Mouse (Mus musculus): ENCODE data around the gene Impg1.
"Not testable (repeated sequence)": the region's sequence is repeated elsewhere in the genome, so short reads cannot be mapped to it uniquely, and the experiment has no call there.

Gene Impg1

DNA sequence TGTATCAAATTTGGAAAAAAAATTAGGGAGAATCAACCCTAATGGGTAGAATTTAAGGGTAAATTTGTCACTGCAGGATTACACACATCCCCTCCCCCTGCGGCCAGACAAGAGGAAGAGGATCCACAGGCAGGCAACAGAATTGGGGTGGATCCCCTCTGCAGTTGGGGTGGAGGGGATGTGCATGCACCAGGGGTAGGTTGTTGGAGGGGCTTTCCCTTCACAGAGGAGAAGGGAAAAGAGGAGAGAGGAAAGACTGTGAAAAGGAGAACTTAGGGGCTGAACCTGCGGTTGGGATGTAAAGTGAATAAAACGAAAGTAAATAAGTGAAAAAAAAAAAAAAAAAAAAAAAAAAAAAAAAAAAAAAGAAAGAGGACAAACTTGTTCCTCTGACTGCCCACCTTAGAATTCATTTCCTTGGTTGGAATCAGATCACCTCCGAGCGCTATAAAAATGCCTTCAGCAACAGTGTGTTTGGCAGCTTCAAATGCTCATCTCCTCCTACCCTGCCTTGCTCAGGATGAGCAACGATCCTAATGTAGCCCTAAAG, 120.8 kb downstream of the Impg1 start:
- no peak for DNase-seq (ENCODE audit: low spot score)

DNA sequence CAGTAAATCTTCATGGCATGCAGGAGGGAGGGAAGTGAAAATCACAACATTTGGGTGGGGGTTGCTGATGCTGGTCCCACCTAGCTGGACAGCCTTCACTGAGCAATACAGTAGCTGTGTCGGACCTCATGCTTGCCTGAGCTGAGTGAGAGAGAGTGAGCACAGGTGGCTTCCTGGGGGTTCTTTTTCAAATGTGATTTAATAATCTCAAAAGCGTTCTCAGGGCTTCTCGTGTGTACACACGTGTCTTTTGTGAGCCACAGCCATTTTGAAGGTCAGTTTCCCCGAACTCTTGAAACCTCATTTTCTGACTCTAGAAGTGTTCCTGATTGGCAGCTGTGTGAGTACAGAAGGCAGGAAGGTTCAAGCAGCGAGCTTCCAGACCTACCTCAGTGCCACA, 122.8 kb downstream of the Impg1 start:
- no peak for DNase-seq (ENCODE audit: low spot score)

DNA sequence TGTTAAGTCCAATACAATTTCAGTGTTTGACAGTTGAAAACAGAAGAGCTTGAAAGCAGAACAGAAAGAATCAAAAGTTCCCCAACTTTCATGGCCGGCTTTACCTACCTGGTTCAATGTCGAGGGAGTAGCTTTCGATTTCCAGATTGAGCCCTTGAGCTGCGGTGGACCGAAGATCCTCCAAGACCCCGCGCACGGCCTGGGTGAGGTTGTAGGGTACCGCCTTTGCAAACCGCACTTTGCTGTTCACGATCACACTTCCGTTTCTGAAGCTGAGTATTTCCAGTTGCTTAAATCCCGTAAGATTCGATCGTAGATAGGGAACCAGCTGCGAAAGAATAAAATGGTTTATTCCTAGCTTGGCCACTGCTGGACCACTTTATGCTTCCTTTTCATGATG, 123.5 kb downstream of the Impg1 start:
- DNase-seq (ENCODE audit: low spot score): no peak

- DNase-seq (ENCODE audit: low spot score): no peak
Observed at GRCm38 (mm10) chr9:80340927-80341326, 124.4 kb downstream of the Impg1 start.

- no peak for DNase-seq (ENCODE audit: low spot score)
Observed at GRCm38 (mm10) chr9:80338026-80338425, 127.3 kb downstream of the Impg1 start.

GRCm38 (mm10) chr9:80335660-80336357, 129.5 kb downstream of the Impg1 start:
- no peak for DNase-seq (ENCODE audit: low spot score)

DNA sequence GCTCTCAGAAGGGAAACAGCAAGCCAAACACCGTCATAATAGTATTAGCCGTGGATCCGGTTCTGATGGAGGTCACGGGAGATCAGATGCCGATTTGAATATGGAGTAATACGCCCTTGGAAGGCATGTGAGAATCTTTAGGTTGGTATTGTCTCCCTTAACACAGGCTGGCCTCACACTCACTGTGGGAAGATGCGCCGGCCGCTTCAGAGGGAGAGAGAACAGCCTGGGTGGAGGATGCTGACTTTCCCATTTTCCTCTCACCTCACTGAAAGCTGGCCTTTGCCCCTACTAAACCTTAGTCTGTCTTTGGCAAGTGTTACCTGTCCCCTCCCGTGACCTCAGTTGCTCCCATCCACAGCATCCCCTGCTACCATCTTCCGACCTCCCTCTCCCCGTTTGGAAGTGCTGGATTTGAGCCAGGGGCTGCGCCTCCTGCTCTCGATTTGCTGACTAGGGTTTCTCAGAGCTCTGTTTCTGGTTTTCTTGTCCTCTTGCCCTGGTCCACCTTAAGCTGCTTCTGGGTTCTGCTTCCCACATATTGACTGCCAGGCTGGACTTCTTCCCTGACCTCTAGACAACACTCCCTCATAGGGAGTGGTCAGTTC, 131.2 kb downstream of the Impg1 start:
- no peak for DNase-seq (ENCODE audit: low spot score)

GRCm38 (mm10) chr9:80333466-80333865, 131.8 kb downstream of the Impg1 start:
- DNase-seq (ENCODE audit: low spot score): peak; percentile 5

- DNase-seq (ENCODE audit: low spot score): peak; percentile 24
Observed at GRCm38 (mm10) chr9:80332153-80332552, 133.1 kb downstream of the Impg1 start.

DNA sequence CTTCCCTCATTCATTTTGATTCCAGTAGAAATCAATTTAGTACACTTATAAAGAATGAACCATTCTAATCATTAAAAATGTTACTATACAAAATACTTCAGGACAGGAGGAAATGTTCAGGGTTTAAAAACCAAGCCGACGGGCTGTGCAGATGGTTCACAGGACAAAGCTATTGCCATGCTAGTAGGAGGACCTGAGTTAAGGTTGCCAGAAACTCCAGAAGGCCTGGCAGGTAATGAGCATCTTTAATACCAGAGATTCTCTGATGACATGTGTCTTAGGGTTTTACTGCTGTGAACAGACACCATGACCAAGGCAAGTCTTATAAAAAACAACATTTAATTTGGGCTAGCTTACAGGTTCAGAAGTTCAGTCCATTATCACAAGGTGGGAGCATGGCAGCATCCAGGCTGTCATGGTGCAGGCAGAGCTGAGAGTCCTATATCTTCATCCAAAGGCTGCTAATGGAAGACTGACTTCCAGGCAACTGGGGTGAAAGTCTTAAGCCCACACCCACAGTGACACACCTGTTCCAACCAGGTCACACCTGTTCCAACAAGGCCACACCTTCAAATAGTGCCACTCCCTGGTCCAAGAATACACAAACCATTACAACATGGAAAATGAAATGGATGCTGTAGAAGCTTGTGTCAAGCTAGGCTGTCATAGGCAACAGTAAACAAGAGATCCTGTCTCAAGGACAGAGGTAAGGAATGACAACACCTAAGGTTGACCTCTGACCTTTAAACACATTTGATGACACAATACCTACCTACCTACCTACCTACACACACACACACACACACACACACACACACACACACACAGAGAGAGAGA, 144.0 kb downstream of the Impg1 start:
- not testable (repeated sequence) for DNase-seq (ENCODE audit: low spot score)

DNA sequence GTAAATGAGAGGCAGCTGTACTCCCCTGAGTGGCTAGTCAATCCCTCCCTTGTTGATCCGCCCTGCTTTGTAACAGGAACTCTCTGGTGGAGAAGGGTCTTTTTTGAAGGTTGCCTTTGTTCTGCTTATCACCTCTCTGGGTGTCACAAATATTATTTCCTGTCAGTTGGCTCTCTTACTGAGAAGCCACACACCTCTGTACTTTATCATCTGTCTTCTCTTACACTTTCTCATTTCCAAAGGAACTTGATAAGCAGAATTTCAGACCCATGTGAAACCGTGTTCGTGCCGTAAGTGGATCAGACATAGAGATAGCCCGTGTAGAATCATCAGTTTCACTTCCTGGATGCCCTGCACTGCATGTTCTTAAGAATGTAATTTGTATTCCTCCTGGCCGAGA, 147.3 kb downstream of the Impg1 start:
- DNase-seq (ENCODE audit: low spot score): no peak

DNA sequence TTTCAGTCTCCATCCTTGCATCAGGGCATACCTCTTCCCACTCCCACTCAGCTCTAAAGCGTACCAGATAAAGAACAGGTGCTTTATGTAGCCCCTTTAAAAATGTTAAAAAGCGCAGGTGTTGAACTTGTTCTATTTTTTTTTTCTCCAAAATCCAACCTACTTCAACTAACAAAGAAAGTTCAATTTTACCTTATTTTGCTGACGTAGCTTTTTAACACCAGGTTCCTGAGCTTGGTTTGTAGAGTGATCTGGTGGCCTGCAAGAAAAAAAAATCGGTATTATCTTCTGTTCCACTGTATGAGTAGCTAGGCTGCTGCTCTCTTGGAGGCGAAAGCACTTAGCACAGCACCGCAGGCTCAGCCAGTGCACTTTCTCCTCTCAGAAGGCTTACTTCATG, 149.4 kb downstream of the Impg1 start:
- DNase-seq (ENCODE audit: low spot score): no peak

- no peak for DNase-seq (ENCODE audit: low spot score)
Observed at GRCm38 (mm10) chr9:80313610-80314009, 151.7 kb downstream of the Impg1 start.

- no peak for DNase-seq (ENCODE audit: low spot score)
Observed at GRCm38 (mm10) chr9:80307629-80308028, 157.7 kb downstream of the Impg1 start.

DNA sequence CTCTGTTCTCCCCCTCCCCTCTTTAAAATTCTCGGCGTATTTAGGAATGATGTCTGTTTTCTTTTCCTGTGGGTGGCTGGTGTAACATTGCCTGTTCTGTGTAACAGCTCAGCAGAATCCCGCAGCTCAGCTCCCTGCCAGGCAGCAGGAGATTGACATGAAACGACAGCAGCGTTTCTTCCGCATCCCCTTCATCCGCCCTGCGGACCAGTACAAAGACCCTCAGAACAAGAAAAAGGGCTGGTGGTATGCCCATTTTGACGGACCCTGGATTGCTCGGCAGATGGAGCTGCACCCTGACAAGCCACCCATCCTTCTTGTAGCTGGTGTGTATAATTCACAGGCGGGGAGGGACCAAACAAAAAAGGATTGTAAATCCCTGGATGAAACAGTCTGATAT, 158.4 kb downstream of the Impg1 start:
- DNase-seq (ENCODE audit: low spot score): no peak

- DNase-seq (ENCODE audit: low spot score): no peak
Observed at GRCm38 (mm10) chr9:80306390-80306789, 158.9 kb downstream of the Impg1 start.

DNA sequence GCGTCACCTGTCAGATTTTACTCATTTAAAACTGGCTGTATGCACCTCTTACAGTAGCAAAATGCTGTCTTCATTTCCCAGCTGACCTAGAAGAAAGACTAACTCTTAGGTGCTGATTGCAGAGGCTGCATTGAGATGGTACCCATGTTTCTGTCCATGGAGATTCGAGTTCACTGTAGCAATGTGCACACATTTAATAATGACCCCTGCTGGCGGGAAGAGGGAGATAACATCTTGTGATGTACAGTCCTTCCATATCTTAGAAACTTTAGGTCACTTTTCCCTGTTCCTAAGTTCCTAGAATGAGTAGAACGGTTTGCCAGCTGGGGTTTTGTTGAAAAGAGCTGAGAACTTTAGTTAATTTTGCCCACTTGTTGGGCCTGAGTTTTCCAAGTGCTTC, 161.8 kb downstream of the Impg1 start:
- DNase-seq (ENCODE audit: low spot score): no peak

GRCm38 (mm10) chr9:80299031-80299430, 166.2 kb downstream of the Impg1 start:
- DNase-seq (ENCODE audit: low spot score): no peak

- no peak for DNase-seq (ENCODE audit: low spot score)
Observed at GRCm38 (mm10) chr9:80296086-80296485, 169.2 kb downstream of the Impg1 start.

GRCm38 (mm10) chr9:80293056-80293584, 172.2 kb downstream of the Impg1 start:
- DNase-seq (ENCODE audit: low spot score): no peak

- DNase-seq (ENCODE audit: low spot score): no peak
Observed at GRCm38 (mm10) chr9:80286845-80287244, 178.4 kb downstream of the Impg1 start.

GRCm38 (mm10) chr9:80284539-80285174, 180.6 kb downstream of the Impg1 start:
- DNase-seq (ENCODE audit: low spot score): no peak

Data from left cerebral cortex, adult 11 months (tissue).